Mouse (Mus musculus) cerebellum, adult 18-20 months (tissue): ENCODE data around the gene Dusp16.
"Not testable (repeated sequence)": the region's sequence is repeated elsewhere in the genome, so short reads cannot be mapped to it uniquely, and the experiment has no call there.

Source experiments
- DNase-seq, 2 experiments: peaks; one replicate each; pipeline ENCODE4 v3.0.0; 2021

Gene Dusp16

DNA sequence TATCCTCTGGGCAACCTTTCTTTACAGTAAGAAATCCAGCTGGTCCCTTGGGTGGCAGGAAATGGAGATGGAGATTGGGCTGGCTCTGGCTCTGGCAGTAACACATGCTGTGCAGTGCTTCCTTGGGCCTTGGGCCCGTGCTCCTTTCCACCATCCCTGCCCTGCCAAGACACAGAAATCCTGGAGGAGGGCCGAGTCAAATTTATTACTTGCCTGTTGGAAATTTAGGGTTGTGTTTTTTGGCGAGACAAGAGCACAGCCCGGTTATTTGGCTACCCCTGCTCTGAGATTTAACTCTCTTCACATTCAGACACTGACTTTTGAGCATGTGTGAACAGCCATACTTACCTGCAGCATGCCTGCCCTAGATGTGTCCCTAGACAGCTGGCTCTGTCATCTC is 96.3 kb downstream of the Dusp16 start:
- DNase-seq, result peak; percentile 67 to 72

DNA sequence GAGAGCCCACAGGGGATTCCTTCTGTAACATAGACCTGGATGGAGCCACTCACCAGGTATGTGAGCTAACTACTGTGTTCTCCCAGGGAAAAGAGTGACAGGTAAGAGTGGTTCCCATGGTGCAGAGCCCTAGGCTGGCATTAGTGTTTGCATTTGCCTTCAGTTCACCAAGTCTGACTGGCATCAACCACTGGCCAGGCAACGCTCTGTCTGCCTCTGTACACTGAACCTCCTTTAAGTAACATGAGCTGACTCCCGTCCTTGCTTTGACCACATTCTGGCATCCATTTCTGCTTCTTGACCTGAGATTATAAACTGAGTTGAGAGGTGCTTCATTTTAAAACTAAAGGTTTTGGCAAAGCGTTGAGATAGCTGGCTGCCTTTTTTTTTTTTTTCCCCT is 96.8 kb downstream of the Dusp16 start:
- DNase-seq, result no peak

GRCm38 (mm10) chr6:134694988-134695387 is 97.4 kb downstream of the Dusp16 start:
- no peak for DNase-seq

- DNase-seq, result no peak
Measured at GRCm38 (mm10) chr6:134694498-134694897, 97.9 kb downstream of the Dusp16 start.

- no peak for DNase-seq
Measured at GRCm38 (mm10) chr6:134685515-134685914, 106.9 kb downstream of the Dusp16 start.

DNA sequence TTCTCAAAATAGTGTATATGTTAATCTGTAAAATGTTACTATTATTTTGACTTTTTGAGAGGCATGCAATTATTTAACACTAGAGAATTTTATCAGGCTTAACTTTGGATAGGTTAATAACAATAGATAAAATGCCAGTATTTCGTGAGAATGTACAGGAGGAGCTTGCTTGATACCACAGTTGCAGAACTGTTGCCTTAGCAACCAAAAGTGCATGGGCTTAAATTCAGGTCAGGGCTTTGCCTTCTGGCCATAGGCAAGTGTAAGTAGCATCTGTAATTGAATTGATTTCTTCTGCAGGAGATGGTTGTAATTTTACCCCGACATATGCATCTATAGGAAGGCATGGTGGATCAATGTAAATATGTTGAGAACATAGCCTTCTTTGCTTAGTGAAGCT is 107.4 kb downstream of the Dusp16 start:
- DNase-seq, result no peak

- peak in 1 of 2 experiments; percentile 25 for DNase-seq
Measured at GRCm38 (mm10) chr6:134684354-134684915, 108.0 kb downstream of the Dusp16 start.

DNA sequence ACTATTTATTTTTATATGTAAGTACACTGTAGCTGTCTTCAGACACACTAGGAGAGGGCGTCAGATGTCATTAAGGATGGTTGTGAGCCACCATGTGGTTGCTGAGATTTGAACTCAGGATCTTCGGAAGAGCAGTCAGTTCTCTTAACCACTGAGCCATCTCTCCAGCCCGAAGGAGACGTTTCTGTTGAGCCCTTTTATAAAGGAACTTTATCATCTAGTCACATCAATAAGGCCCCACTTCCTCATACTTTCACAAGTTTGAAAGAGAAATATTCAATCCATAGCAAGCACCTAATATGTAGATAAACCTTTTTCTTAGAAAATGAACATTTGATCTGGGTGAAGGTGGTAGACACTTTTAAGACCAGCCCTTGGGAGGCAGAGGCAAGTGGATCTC is 113.1 kb downstream of the Dusp16 start:
- DNase-seq, result not testable (repeated sequence)

- DNase-seq, result no peak
Measured at GRCm38 (mm10) chr6:134678037-134678436, 114.4 kb downstream of the Dusp16 start.

GRCm38 (mm10) chr6:134677504-134677903 is 114.9 kb downstream of the Dusp16 start:
- no peak for DNase-seq

- not testable (repeated sequence) for DNase-seq
Measured at GRCm38 (mm10) chr6:134673712-134674111, 118.7 kb downstream of the Dusp16 start.

DNA sequence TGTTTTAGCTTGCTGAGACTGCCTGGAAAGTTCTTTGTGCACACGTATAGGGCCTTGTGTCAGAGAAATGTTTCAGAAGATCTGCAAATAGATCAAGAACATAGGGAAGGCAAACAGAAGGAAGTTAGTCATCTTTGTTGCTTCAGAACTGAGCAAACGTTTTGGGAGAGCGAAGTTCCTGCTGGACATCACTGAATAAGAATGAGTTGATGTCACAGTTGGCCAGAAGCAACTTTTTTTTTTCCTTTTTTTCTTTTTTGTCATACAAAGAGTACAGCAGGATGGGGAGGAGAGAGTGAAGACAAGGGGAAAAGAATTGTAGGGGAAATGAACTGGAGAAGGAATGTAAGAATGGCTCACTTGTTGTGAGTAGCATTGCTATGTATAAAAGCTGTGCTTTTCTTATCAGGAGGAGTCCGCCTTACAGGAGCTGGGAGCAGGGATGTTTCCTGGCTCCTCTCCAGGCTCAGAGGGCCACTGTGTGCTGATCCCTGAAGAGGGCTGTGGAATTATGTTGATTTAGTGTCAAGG is 121.5 kb downstream of the Dusp16 start:
- no peak for DNase-seq

DNA sequence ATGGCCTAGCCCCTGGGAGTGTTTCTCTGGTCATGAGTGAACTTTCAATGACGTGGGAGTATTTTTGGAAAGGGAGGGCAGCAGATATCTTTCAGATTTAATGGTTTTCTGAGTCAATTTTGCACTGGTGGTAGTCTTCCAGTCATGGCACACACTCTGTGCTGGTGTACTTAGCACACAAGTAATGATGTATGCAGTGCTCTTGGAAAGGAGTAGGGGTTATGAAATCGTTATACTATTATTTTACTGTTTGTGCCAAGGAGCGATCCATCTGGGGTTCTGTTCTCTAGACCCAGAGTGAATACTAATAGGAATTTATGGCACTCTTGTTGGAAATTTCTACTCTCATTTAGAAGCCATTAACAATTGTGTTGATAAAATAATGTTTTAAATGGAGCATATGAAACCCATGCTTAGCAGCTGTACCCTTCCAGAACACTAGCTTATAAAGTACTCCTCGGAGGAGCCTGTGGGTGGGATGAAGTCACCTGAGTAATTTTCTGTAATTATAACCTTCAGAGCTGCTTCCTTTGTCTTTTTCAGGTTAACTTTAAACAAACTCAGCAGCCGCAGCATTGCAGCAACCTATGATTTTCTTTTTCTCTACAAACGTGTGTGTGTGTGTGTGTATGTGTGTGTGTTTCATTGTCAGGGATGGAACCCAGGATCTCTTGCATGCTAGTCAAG is 123.1 kb downstream of the Dusp16 start:
- no peak for DNase-seq

DNA sequence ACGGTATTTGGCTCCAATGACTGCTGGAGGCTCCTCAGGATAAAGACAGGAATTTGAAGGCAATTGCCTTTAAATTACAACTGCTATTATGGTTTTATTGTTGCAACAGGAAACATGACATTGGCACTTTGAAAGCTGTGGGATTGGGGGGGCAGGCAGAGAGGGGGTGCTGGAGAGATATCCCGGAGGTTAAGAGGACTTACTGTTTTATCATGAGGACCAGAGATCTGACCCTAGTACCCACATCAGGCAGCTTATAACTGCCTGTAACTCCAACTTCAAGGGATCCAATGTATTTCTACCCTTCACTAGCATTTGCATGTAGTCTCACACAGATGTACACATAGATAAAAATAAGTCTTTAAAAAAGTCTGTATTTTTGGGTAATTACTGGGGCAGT is 123.9 kb downstream of the Dusp16 start:
- no peak for DNase-seq

GRCm38 (mm10) chr6:134665817-134666216 is 126.6 kb downstream of the Dusp16 start:
- no peak for DNase-seq
